In the genomic region with DNA sequence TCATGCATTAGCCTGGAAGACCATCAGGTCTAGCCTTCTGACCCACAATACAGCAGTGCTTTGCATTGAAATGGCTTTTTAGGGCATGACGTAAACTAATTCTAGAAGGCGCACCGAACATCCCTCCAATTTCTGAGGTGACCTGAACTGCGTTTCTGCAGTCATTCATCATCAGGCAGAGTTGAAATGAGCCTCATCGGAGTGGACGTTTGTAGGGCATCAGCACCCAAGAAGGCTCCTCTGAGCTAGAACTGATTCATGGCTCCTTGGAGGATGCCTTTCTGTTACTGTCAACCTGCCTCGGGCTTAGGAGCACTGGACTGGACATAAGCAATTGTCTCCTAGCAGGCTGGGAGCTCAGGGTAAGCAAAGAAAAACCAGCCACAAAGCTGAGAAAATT, we compare ENCODE assay signal across 15 mouse cellular contexts.
"Had no signal": no experiment of that assay in that cellular context is flagged by ENCODE, and none has a peak within 500 bp of the region (broad histone marks: within the 10 kb centered on the region; RNA-seq: fewer than 3 reads in every experiment).

No protein-coding gene starts in this region.

- H3K27me3 ChIP-seq: kidney, embryonic 15.5 days; liver, embryonic 15.5 days; midbrain, embryonic 12.5 days had no signal

- H3K9ac ChIP-seq: kidney, embryonic 15.5 days; liver, embryonic 15.5 days; midbrain, embryonic 12.5 days had no signal

- DNase-seq: kidney, adult 2 months; kidney, postnatal 14 days; lung, adult 2 months; lung, postnatal 36 days; right cerebral cortex, postnatal 4 days; spleen, adult 18-20 months; thymus, adult 18-20 months; thymus, postnatal 25 days had no signal

- H3K4me3 ChIP-seq: kidney, embryonic 15.5 days; limb, embryonic 10.5 days; liver, embryonic 15.5 days; midbrain, embryonic 12.5 days had no signal

- H3K4me1 ChIP-seq: kidney, embryonic 15.5 days; limb, embryonic 10.5 days had no signal

- H3K27ac ChIP-seq: kidney, embryonic 15.5 days; limb, embryonic 10.5 days; liver, embryonic 15.5 days; midbrain, embryonic 12.5 days had no signal

- H3K4me2 ChIP-seq: kidney, embryonic 15.5 days; liver, embryonic 11.5 days; liver, embryonic 15.5 days; midbrain, embryonic 12.5 days had no signal

- H3K9me3 ChIP-seq: kidney, embryonic 15.5 days; limb, embryonic 10.5 days; liver, embryonic 15.5 days; midbrain, embryonic 12.5 days had no signal

- H3K36me3 ChIP-seq: kidney, embryonic 15.5 days; limb, embryonic 10.5 days; liver, embryonic 15.5 days; midbrain, embryonic 12.5 days had no signal

- ATAC-seq: intestine, embryonic 16.5 days; lung, postnatal 0 days had no signal
